Mouse (Mus musculus) megakaryocyte, embryonic 14.5 days (primary cell): ENCODE measurements around the gene Dalrd3. TPM values are rescaled to one million over a fixed set of nuclear protein-coding genes. Genes with fewer than 3 reads are reported as not detected.

Experiments used
- H3K27me3 ChIP-seq: replicated peaks from 2 replicates; pipeline ENCODE3; 2012; ENCODE audit warnings: inconsistent platforms
- H3K36me3 ChIP-seq: replicated peaks from 2 replicates; pipeline ENCODE3; 2012; ENCODE audit warnings: low read length, inconsistent platforms, mixed read lengths
- H3K4me1 ChIP-seq: 2 replicates; pipeline ENCODE4 v1.6.1; 2012; ENCODE audit warnings: inconsistent platforms
- H3K4me3 ChIP-seq: replicated peaks from 2 replicates; pipeline ENCODE3; 2012; ENCODE audit warnings: moderate library complexity, mild to moderate bottlenecking, inconsistent platforms
- H3K9me3 ChIP-seq: 2 replicates; pipeline ENCODE4 v1.6.1; 2012; ENCODE audit warnings: inconsistent platforms
- FLI1 ChIP-seq: IDR thresholded peaks from 2 replicates; pipeline ENCODE4 v1.6.1; 2012; ENCODE audit warnings: low read length, inconsistent platforms, mixed read lengths
- GATA1 ChIP-seq: IDR thresholded peaks from 3 replicates; pipeline ENCODE4 v1.6.1; 2012; ENCODE audit warnings: mixed read lengths, low read length, inconsistent platforms, borderline replicate concordance
- polyA plus RNA-seq: library from polyadenylated mRNA; stranded (reverse); fragments of >175 nt; gene quantifications from 2 replicates; pipeline ENCODE4 v1.2.3, GENCODE M21; 2012; ENCODE audit warnings: low replicate concordance; ENCODE audit not compliant: insufficient read depth

Gene Dalrd3
- polyA plus RNA-seq = 65.8 and 158 TPM in 2 replicates

DNA sequence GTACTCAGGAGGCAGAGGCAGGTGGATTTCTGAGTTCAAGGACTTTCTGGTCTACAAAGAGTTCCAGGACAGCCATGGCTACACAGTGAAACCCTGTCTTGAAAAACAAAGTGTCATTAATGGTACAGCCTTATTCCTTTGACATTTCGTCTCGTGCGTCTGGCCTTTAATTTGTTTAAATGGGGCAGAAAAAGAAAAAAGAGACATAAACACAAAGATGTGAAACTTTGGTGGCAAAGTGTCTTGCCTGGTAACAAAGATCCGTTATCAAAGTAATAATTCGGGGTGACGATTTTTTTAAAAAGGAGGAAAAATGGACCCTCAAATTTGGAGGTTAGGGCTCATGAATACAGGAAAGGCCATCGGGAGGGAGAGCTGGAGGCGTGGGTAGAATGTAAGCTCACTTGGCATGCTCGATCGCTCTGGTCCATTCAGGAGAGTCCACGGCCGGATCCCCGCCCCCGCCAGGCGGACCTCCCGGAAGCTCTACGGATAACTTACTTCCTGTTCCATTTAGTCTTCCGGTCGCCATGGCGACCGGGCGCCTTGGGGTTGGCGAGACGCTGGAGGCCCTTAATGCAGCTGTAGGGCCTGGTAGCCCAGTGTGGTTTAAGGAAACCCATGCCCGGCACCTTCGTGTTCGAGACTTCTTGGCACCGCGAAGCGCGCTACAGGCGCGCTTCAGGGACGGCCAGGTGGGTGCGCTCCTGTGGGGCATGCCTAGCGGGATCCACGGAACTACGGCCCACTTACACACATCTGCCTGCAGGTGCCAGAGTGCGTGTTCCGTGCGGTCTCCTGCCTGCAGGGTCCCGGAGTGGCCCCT is at the start of gene Dalrd3:
TSS of gene Dalrd3 (plus strand) at position 506 of the 826 bp plus-strand sequence.
- peaks cover 85% of the 10 kb centered on the region for H3K4me1 ChIP-seq
- peak within 1 kb of the TSS; percentile 99 for H3K4me3 ChIP-seq
- TF ChIP-seq GATA1 (no peak), FLI1 (0 out of 2 replicates have a peak, but pooled peaks have one; percentile 27)
- no peaks in the 10 kb centered on the region for H3K9me3 ChIP-seq
- peaks cover 57% of the 10 kb centered on the region for H3K36me3 ChIP-seq
- no peaks in the 10 kb centered on the region for H3K27me3 ChIP-seq

DNA sequence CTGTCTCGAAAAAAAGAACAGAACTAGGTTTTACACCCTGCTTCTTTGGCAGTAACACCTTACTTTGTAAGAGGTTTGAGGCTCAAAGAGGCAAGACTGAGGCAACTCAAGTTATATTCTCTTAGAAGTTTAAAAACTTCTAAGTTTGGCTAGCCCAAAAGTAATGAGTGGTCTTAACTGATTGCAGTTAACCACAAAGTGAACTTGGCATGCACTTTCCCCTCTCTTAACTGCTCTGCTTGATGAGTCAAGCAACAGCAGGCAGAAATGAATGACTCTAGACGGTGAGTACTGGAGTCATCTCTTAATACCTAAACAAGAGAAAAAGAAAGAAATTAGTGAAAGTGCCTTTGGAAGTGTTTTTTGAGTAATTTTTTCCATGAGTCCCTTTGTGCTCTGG is 48.1 kb upstream of the Dalrd3 start:
- no peaks in the 10 kb centered on the region for H3K9me3 ChIP-seq
- H3K4me3 ChIP-seq = no peak overlapping the region
- H3K4me1 ChIP-seq = peaks cover 41% of the 10 kb centered on the region
- H3K27me3 ChIP-seq = no peaks in the 10 kb centered on the region
- peaks cover 42% of the 10 kb centered on the region for H3K36me3 ChIP-seq
- TF ChIP-seq GATA1 (no peak; the same call in 2 of the 3 replicates), FLI1 (no peak)

DNA sequence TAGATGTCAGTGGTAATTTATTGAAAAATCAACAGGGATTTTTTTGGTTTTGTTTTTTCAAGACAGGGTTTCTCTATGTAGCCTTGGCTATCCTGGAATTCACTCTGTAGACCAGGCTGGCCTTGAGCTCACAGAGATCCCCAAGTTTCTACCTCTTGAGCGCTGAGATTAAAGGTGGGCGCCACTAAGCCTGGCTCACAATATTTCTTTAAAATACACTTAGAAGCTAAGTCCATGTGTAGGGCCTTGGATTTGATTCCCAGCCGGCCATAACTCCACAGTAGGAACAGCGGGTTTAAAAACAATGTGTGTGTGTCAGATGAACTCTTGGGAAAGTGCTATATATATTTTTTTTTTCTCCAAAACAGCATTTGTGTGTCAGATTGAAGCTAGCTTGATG is 46.3 kb upstream of the Dalrd3 start:
- no peak overlapping the region for H3K4me3 ChIP-seq
- TF ChIP-seq FLI1 (no peak), GATA1 (no peak)
- H3K27me3 ChIP-seq = no peaks in the 10 kb centered on the region
- H3K4me1 ChIP-seq = peaks cover 41% of the 10 kb centered on the region
- H3K9me3 ChIP-seq = no peaks in the 10 kb centered on the region
- H3K36me3 ChIP-seq = peaks cover 55% of the 10 kb centered on the region

DNA sequence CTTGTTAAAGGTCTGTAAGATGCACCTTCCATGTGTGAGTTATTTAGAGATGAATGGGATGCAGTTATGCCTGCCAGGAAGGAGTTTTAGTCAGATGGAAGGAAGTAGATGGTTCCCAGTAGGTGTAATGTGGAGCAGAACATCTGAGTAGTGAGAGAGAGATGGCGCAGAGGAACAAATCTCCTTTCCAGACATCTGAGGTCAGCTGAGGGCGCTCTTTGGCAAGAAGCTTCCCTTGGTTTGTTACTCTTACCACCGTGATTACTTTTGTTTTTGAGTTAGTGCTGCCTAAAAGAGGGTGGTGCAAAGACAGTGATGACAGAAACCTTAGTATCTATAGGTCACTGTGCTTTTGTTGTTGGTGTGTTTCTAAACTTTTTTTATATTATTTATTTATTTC is 44.3 kb upstream of the Dalrd3 start:
- no peaks in the 10 kb centered on the region for H3K27me3 ChIP-seq
- H3K9me3 ChIP-seq = no peaks in the 10 kb centered on the region
- TF ChIP-seq FLI1 = no peak
- no peak for TF ChIP-seq GATA1
- peaks cover 25% of the 10 kb centered on the region for H3K4me1 ChIP-seq
- peaks cover 60% of the 10 kb centered on the region for H3K36me3 ChIP-seq
- H3K4me3 ChIP-seq = no peak overlapping the region

DNA sequence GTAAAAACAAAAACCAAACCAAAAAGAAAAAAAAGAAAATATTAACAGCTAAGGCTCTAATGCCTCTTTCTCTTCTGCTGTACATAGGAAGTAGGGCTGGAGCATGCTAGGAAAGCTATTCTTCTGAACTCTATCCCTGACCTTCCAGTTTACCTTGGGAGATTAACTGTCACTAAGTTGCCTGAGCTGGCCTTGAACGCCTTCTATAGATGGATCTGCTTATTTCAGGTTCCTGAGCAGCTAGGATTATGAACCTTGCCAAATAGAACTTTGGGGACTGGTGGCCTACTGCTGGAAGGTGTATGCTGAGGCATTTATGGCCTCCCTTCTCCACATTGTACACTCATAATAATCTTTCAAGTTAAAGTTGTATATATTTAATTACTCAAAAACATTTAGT is 38.7 kb upstream of the Dalrd3 start:
- no peaks in the 10 kb centered on the region for H3K27me3 ChIP-seq
- TF ChIP-seq FLI1 (no peak), GATA1 (no peak)
- no peak overlapping the region for H3K4me3 ChIP-seq
- H3K36me3 ChIP-seq = peaks cover 92% of the 10 kb centered on the region
- no peaks in the 10 kb centered on the region for H3K9me3 ChIP-seq
- no peaks in the 10 kb centered on the region for H3K4me1 ChIP-seq

DNA sequence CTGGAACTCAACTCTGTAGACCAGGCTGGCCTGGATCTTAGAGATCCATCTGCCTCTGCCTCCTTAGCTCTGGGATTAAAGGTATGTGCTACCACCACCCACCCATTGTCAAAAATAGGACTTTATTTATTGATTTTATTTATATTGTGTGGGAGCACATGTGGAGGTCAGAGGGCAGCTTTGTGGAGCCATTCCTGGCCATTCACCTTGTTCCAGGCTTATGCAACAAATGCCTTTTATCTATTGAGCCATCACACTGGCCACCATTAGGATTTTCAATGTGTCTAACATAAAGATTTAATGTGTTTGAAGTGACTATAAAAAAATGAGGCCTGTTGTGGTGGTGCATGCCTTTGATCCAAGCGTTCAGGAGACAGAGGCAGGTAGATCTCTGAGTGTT is 38.2 kb upstream of the Dalrd3 start:
- Histone ChIP-seq H3K36me3 (peaks cover 93% of the 10 kb centered on the region), H3K4me1 (no peaks in the 10 kb centered on the region), H3K27me3 (no peaks in the 10 kb centered on the region), H3K4me3 (no peak overlapping the region), H3K9me3 (no peaks in the 10 kb centered on the region)
- TF ChIP-seq GATA1 = no peak
- no peak for TF ChIP-seq FLI1

DNA sequence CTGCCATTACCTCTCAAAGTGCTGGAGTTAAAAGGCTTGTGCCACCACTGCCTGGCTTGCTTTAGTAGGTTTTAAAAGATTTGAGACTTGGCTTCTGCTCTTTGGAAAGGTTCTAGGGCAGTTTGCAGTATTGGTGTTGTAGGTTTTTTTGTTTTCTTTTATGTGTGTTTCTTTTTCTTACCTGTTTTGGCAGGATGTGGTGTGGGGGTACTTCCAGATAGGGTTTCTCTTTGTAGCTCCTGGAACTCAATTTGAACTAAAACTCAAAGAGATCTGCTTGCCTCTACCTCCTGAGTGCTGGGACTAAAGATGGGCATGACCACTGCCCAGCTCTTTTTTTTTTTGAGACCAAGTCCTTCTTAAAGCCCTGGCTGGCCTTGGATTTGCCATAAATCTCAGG is 28.8 kb upstream of the Dalrd3 start:
- H3K36me3 ChIP-seq = peaks cover 93% of the 10 kb centered on the region
- H3K4me3 ChIP-seq = no peak overlapping the region
- TF ChIP-seq FLI1 = no peak
- TF ChIP-seq GATA1 = no peak
- H3K4me1 ChIP-seq = peaks cover 7% of the 10 kb centered on the region; the same call in 1 of the 2 replicates
- no peaks in the 10 kb centered on the region for H3K9me3 ChIP-seq
- no peaks in the 10 kb centered on the region for H3K27me3 ChIP-seq

DNA sequence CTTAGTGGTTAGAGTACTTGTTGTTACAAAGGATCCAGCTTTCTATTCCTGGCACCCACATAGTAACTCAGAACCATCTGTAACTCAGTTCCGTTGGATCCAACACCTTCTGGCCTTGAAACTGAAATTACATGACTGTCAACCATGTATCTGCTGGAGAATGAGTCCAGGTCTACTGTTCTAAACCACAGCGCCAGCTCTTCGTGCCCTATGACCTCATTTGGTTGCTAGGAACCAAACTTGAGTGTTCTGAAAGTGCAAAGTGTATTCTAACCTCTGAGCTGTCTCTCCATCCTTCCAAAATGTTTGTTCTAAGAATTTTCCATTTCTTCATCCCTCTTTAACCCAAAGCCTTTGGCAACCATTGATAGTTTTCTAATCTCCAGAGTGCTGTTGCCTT is 23.7 kb upstream of the Dalrd3 start:
- TF ChIP-seq FLI1 (no peak), GATA1 (no peak)
- no peak overlapping the region for H3K4me3 ChIP-seq
- peaks cover 93% of the 10 kb centered on the region for H3K36me3 ChIP-seq
- no peaks in the 10 kb centered on the region for H3K27me3 ChIP-seq
- no peaks in the 10 kb centered on the region for H3K9me3 ChIP-seq
- H3K4me1 ChIP-seq = no peaks in the 10 kb centered on the region

DNA sequence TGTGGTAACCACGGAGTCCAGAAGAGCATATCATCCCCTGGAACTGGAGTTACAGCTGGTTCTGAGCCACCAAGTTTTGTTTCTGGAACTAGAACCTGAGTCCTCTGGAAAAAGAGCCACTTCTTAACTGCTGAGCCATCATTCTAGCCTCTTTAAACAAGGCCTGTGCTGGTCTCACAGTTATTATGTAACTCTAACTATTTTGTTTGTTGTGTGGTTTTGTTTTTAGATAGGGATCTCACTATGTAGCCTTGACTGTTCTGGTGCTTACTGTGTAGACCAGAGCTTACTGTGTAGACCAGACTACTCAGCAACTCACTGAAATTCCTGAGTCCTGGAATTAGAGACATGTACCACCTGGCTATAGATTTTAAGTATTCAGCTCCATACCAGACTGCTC is 22.8 kb upstream of the Dalrd3 start:
- Histone ChIP-seq H3K36me3 (peaks cover 93% of the 10 kb centered on the region), H3K4me1 (no peaks in the 10 kb centered on the region), H3K27me3 (no peaks in the 10 kb centered on the region), H3K9me3 (no peaks in the 10 kb centered on the region), H3K4me3 (no peak overlapping the region)
- TF ChIP-seq FLI1 (no peak), GATA1 (no peak)

DNA sequence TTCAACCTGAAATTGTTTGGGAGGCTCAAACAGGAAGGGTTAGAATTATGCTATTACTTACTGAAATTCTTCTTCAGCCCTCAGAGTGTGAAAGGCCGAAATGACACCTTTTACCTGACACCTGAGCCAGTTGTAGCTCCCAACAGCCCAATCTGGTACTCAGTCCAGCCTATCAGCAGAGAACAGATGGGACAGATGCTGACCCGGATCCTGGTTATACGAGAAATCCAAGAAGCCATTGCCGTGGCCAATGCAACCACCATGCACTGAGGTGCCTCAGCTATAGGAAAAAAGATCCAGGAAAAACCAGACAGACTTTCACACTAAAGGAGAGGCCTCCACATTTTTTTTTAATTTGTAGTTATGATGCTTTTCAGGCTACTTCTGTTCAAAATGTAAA is 10.5 kb upstream of the Dalrd3 start:
- Histone ChIP-seq H3K27me3 (no peaks in the 10 kb centered on the region), H3K9me3 (no peaks in the 10 kb centered on the region), H3K36me3 (peaks cover 83% of the 10 kb centered on the region), H3K4me1 (peaks cover 58% of the 10 kb centered on the region), H3K4me3 (no peak overlapping the region)
- TF ChIP-seq GATA1 = no peak
- TF ChIP-seq FLI1 = no peak
